Mouse (Mus musculus): ENCODE results near the gene I830077J02Rik. TPM values are rescaled to one million over a fixed set of nuclear protein-coding genes. Genes with fewer than 3 reads are reported as not detected.
A peak's percentile ranks its signal among the peaks of the same experiment; 100 is the strongest.

I830077J02Rik gene
- total and polyA plus RNA-seq, 3 experiments, result 2.8 to 9.4 TPM; not detected in 1

DNA sequence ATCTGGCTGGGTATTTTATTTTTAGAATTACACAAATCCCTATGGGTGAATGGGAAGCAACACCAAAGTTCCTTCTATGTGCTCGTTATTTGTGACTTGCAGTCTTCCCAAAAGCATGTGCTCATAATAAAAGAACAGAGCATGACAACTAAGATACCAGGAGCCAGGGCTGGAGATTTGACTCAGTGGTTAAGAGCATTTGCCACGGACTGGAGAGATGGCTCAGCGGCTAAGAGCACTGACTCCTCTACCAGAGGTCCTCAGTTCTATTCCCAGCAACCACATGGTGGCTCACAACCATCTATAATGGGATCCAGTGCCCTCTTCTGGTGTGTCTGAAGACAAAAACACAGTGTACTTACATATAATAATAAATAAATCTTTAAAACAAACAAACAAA is 35.7 kb downstream of the I830077J02Rik start:
- no peak for DNase-seq (ENCODE audit: low read depth, low spot score)
- Histone ChIP-seq H3K9me3 (replicated peaks; ENCODE audit: insufficient read depth, low read length) (no peaks in the 10 kb centered on the region), H3K79me2 (ENCODE audit: control insufficient read depth, insufficient read depth, low read length, poor library complexity) (no peaks in the 10 kb centered on the region), H3K27me3 (ENCODE audit: control insufficient read depth in 1 of 2, insufficient read depth in 2 of 2, low read length in 2 of 2) (no peaks in the 10 kb centered on the region), H3K4me3 (ENCODE audit: control insufficient read depth in 1 of 2, insufficient read depth in 1 of 2, low read depth in 2 of 2, low read length in 2 of 2) (no peak overlapping the region), H3K4me1 (ENCODE audit: control insufficient read depth in 1 of 2, insufficient read depth in 2 of 2, low read length in 2 of 2) (peaks cover 7 to 37% of the 10 kb centered on the region in 2 experiments), H3K9ac (ENCODE audit: control insufficient read depth, low read depth, low read length, poor library complexity, severe bottlenecking) (no peak overlapping the region), H3K27ac (ENCODE audit: control insufficient read depth, low read depth, low read length) (no peak overlapping the region), H3K36me3 (ENCODE audit: control insufficient read depth in 1 of 2, insufficient read depth in 2 of 2, low read length in 2 of 2) (peaks cover 0 to 19% of the 10 kb centered on the region in 2 experiments; a peak in 2 of 4 replicates)
- TF ChIP-seq ZNF384 (IDR thresholded peaks at IDR 0.05; ENCODE audit: low read depth, low read length) (no peak), KAT2A (conservative IDR thresholded peaks at IDR 0.05; ENCODE audit: low read depth, low read length) (no peak)

DNA sequence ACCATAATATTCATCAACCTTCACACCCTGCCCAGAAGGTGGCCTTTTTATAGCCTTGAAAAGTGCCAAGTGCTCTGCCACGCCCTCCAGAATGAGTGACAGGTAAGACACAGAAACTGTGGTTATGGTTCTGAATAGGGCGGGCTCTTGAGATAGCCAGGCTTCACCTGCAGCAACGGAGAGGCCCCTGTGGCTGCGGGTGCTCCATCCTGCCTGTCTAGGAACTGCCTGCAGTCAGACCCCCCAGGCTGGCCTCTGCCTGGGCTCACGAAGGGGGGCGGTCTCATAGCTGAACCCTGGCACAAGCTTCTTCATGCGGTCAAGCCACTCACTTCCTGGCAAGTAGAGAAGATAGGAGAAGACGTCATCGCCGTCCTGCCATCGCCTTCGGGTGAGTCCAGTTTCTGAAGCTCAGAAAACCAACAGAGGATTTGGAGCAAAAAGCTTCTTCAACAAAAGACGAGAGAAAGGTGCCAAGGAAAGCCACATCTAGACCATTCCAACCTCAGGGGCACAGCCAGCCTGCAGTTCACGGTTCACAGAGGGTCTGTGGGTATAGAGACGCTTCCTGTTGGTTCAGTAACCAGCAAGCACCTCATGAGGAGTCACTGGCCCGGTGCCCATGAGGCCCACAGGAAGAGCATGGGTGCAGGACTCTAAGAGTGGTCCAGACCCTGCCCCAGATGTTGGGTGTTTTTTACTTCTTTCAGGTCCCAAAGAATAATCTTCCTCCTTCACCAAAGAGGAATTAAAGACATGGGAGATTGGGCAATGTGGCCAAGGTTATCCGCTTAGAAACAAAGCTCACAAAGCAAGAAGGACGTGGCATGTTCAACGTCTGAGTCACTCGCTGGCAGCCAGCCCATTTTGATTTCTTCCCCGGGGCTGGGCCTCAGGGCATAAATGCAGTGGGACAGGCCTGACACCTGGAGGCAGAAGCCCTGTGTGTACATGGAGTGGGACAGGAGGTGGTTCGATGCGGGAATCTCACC is 37.6 kb downstream of the I830077J02Rik start:
- Histone ChIP-seq H3K27me3 (ENCODE audit: control insufficient read depth in 1 of 2, insufficient read depth in 2 of 2, low read length in 2 of 2) (no peaks in the 10 kb centered on the region), H3K79me2 (ENCODE audit: control insufficient read depth, insufficient read depth, low read length, poor library complexity) (no peaks in the 10 kb centered on the region), H3K27ac (ENCODE audit: control insufficient read depth, low read depth, low read length) (peak overlapping the region; percentile 90), H3K36me3 (ENCODE audit: control insufficient read depth in 1 of 2, insufficient read depth in 2 of 2, low read length in 2 of 2) (peaks cover 0 to 19% of the 10 kb centered on the region in 2 experiments; a peak in 2 of 4 replicates), H3K9ac (ENCODE audit: control insufficient read depth, low read depth, low read length, poor library complexity, severe bottlenecking) (peak overlapping the region; percentile 59), H3K4me1 (ENCODE audit: control insufficient read depth in 1 of 2, insufficient read depth in 2 of 2, low read length in 2 of 2) (peaks cover 7 to 38% of the 10 kb centered on the region in 2 experiments), H3K4me3 (ENCODE audit: control insufficient read depth in 1 of 2, insufficient read depth in 1 of 2, low read depth in 2 of 2, low read length in 2 of 2) (peak overlapping the region; percentile 45 to 71), H3K9me3 (replicated peaks; ENCODE audit: insufficient read depth, low read length) (no peaks in the 10 kb centered on the region)
- peak; percentile 96 for DNase-seq (ENCODE audit: low read depth, low spot score)
- TF ChIP-seq EP300 (IDR thresholded peaks at IDR 0.05; ENCODE audit: low read depth in 1 of 2, low read length in 2 of 2) (peak; percentile 63; a peak in 2 of 4 replicates), ELF1 (IDR thresholded peaks at IDR 0.05; ENCODE audit: low read depth, low read length) (0 out of 2 replicates have a peak, but pooled peaks have one; percentile 16), MAX (IDR thresholded peaks at IDR 0.05; ENCODE audit: low read length) (peak; percentile 76), MYC (IDR thresholded peaks at IDR 0.05; ENCODE audit: low read depth, low read length) (peak; percentile 91; the same call in 1 of the 2 replicates), ZNF384 (IDR thresholded peaks at IDR 0.05; ENCODE audit: low read depth, low read length) (peak; percentile 6; the same call in 1 of the 2 replicates), ETS1 (IDR thresholded peaks at IDR 0.05; ENCODE audit: low read depth, low read length) (peak; percentile 85), TAL1 (IDR thresholded peaks at IDR 0.05; ENCODE audit: low read length) (no peak), NELFE (IDR thresholded peaks at IDR 0.05; ENCODE audit: low read depth, low read length) (peak; percentile 31; the same call in 1 of the 2 replicates), MEF2A (IDR thresholded peaks at IDR 0.05; ENCODE audit: extremely low read depth, insufficient replicate concordance, low read depth, low read length, poor library complexity, severe bottlenecking) (no peak), CHD2 (IDR thresholded peaks at IDR 0.05; ENCODE audit: low read length) (no peak), USF2 (IDR thresholded peaks at IDR 0.05; ENCODE audit: borderline replicate concordance in 1 of 2, insufficient read depth in 1 of 2, low read depth in 1 of 2, low read length in 2 of 2) (no peak), SIN3A (IDR thresholded peaks at IDR 0.05; ENCODE audit: low read length) (peak; percentile 76), RCOR1 (IDR thresholded peaks at IDR 0.05; ENCODE audit: low read depth, low read length) (no peak; the same call in 1 of the 2 replicates), TCF12 (IDR thresholded peaks at IDR 0.05; ENCODE audit: low read depth, low read length) (no peak; the same call in 1 of the 2 replicates), GATA1 (IDR thresholded peaks at IDR 0.05; ENCODE audit: low read depth, low read length) (0 out of 2 replicates have a peak, but pooled peaks have one; percentile 15), UBTF (IDR thresholded peaks at IDR 0.05; ENCODE audit: borderline replicate concordance, insufficient read depth, low read depth, low read length) (no peak), SMC3 (IDR thresholded peaks at IDR 0.05; ENCODE audit: low read depth, low read length) (peak; percentile 97), POLR2AphosphoS5 (IDR thresholded peaks at IDR 0.05; ENCODE audit: borderline replicate concordance, low read depth, low read length) (no peak), KAT2A (conservative IDR thresholded peaks at IDR 0.05; ENCODE audit: low read depth, low read length) (no peak), ZKSCAN1 (IDR thresholded peaks at IDR 0.05; ENCODE audit: low read depth, low read length) (no peak), GABPA (IDR thresholded peaks at IDR 0.05; ENCODE audit: low read depth, low read length) (no peak), ZMIZ1 (IDR thresholded peaks at IDR 0.05; ENCODE audit: low read depth, low read length) (no peak), CTCF (IDR thresholded peaks at IDR 0.05 in 2 of 3, conservative IDR thresholded peaks at IDR 0.05 in 1 of 3; ENCODE audit: control insufficient read depth in 1 of 3, insufficient read depth in 1 of 3, low read depth in 2 of 3, low read length in 3 of 3, poor library complexity in 1 of 3, severe bottlenecking in 1 of 3) (peak; percentile 61 to 93 (median 92)), MAFK (IDR thresholded peaks at IDR 0.05; ENCODE audit: borderline replicate concordance, low read depth, low read length) (no peak), CHD1 (IDR thresholded peaks at IDR 0.05; ENCODE audit: low read depth, low read length) (no peak), TBP (IDR thresholded peaks at IDR 0.05; ENCODE audit: low read depth, low read length) (peak; percentile 64), JUND (IDR thresholded peaks at IDR 0.05; ENCODE audit: low read depth, low read length) (peak; percentile 95)

All from MEL (cell line).